Mouse (Mus musculus) limb, embryonic 13.5 days (tissue): ENCODE measurements around the gene Clec2g. TPM values are rescaled to one million over a fixed set of nuclear protein-coding genes. Genes with fewer than 3 reads are reported as not detected.
"Not testable (repeated sequence)": the region's sequence is repeated elsewhere in the genome, so short reads cannot be mapped to it uniquely, and the experiment has no call there.

Experiments
- ATAC-seq: fragments of 200-750 bp; cut with Nextera tagmentation; 2 replicates; pipeline ENCODE4 v1.8.0; 2017; ENCODE audit warnings: low read depth, moderate number of reproducible peaks, moderate TSS enrichment; ENCODE audit not compliant: low FRiP score
- H3K27ac ChIP-seq: fragments of 300-500 bp; sonication (generic); 2 replicates; pipeline ENCODE4 v1.5.1; 2015; ENCODE audit warnings: inconsistent platforms, mild to moderate bottlenecking, moderate library complexity
- H3K27me3 ChIP-seq: fragments of 300-500 bp; sonication (generic); 2 replicates; pipeline ENCODE4 v1.6.1; 2015; ENCODE audit warnings: mild to moderate bottlenecking, inconsistent platforms
- H3K36me3 ChIP-seq: fragments of 300-500 bp; sonication (generic); 2 replicates; pipeline ENCODE4 v1.6.1; 2015; ENCODE audit warnings: inconsistent platforms, mild to moderate bottlenecking, moderate library complexity
- H3K4me1 ChIP-seq: fragments of 300-500 bp; sonication (generic); 2 replicates; pipeline ENCODE4 v1.6.1; 2015; ENCODE audit warnings: inconsistent platforms
- H3K4me2 ChIP-seq: fragments of 300-500 bp; sonication (generic); replicated peaks from 2 replicates; pipeline ENCODE4 v1.6.1; 2015; ENCODE audit warnings: inconsistent platforms, mild to moderate bottlenecking, moderate library complexity
- H3K4me3 ChIP-seq: fragments of 300-500 bp; sonication (generic); 2 replicates; pipeline ENCODE4 v1.5.1; 2015; ENCODE audit warnings: moderate library complexity, mild to moderate bottlenecking, inconsistent platforms
- H3K9ac ChIP-seq: fragments of 300-500 bp; sonication (generic); 2 replicates; pipeline ENCODE4 v1.6.1; 2015; ENCODE audit warnings: mild to moderate bottlenecking, inconsistent platforms
- H3K9me3 ChIP-seq: fragments of 300-500 bp; sonication (generic); 2 replicates; pipeline ENCODE4 v1.6.1; 2016; ENCODE audit warnings: inconsistent platforms
- WGBS: fragments of 180-500 bp; shearing (Covaris S2); methylation state at CpG from one replicate; pipeline ENCODE4 v1.1.7; 2015; 5-methylcytosine and 5-hydroxymethylcytosine counted together
- polyA plus RNA-seq: library from polyadenylated mRNA; unstranded; fragments of >200 nt; fragmentation: Nextera tagmentation; extraction: Ambion mirVana; gene quantifications from 2 replicates; pipeline ENCODE4 v1.2.1, GENCODE M21; 2015

Gene Clec2g
- polyA plus RNA-seq, 1 experiment from 2014 or later = not detected

DNA sequence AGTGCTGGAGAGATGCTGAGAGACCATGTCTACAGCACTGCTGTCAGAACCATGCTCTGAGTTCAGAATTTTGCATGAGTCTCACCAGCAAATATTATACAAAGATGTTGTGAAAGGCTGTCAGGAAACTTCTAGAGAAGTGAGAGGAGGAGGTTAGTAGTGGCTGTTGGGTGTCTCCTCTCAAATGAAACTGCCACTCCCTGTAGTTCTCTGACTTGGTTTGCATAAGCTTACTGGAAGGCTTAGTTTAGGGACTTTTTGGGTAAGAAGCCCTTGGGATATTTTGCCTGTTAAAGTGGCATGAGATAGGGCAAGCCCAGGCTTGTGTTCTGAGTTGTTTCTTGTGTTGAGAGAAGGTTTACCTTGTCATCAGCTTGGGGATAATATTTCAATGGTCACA, 40.7 kb downstream of the Clec2g start:
- H3K4me3 ChIP-seq, ATAC-seq, H3K4me1 ChIP-seq, H3K9me3 ChIP-seq, H3K9ac ChIP-seq, H3K27ac ChIP-seq, H3K4me2 ChIP-seq, H3K27me3 ChIP-seq, H3K36me3 ChIP-seq: not testable (repeated sequence)

DNA sequence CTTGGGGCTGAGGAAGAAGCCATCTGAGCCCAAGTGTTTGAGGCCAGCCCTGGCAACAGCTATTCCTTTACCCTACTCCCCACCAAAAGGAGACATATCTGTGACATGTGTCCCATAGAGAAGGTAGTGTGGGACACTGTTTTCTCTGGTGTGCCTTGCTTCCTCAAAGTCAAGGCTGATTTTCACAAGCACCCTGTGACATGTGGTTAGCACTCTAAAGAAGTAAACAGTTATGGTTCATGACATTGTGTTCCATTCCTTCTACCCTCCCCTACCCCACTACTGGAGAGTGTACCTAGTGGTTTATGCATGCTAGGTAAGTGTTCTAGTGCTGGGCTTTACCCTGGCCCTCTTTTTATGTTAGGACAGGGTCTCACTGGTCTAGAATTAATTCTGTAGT, 42.0 kb downstream of the Clec2g start:
- Histone ChIP-seq H3K36me3 (no peaks in the 10 kb centered on the region), H3K4me3 (no peak overlapping the region), H3K4me1 (no peaks in the 10 kb centered on the region), H3K27ac (no peak overlapping the region), H3K4me2 (no peak overlapping the region), H3K27me3 (no peaks in the 10 kb centered on the region), H3K9me3 (no peaks in the 10 kb centered on the region), H3K9ac (no peak overlapping the region)
- ATAC-seq = no peak

- ATAC-seq, H3K27ac ChIP-seq, H3K36me3 ChIP-seq, H3K9me3 ChIP-seq, H3K9ac ChIP-seq, H3K27me3 ChIP-seq, H3K4me3 ChIP-seq, H3K4me2 ChIP-seq, H3K4me1 ChIP-seq: not testable (repeated sequence)
- WGBS = 81% methylated on average over 4 of the region's 4 CpGs
Observed at GRCm38 (mm10) chr6:128981951-128982541, 47.9 kb downstream of the Clec2g start.

DNA sequence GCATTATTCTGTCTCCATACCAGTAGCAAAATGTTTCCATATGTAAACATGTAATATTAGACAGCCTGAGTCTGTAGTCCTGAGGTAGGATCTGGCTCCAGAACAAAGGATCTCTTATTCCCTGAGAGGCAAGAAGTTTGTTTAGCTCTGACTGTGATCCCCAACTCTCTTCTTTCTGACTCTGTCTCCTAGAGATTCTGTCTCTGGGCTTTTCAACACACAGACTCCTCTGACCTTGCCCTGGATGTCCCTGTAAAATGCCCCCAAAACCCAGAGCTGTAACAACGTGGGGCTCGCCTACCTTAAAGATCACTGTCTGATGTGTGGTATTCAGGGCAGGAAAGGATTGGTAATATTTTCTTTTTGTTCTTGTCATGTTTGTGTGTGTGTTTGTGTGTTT, 58.2 kb downstream of the Clec2g start:
- Histone ChIP-seq H3K27ac (no peak overlapping the region), H3K4me2 (no peak overlapping the region), H3K9me3 (no peaks in the 10 kb centered on the region), H3K4me1 (0 out of 2 replicates have a peak, but pooled peaks cover 6% of the 10 kb centered on the region), H3K9ac (no peak overlapping the region), H3K4me3 (no peak overlapping the region), H3K27me3 (no peaks in the 10 kb centered on the region), H3K36me3 (no peaks in the 10 kb centered on the region)
- 52% methylated on average over 2 of the region's 2 CpGs for WGBS
- ATAC-seq = no peak

- no peaks in the 10 kb centered on the region for H3K9me3 ChIP-seq
- H3K27me3 ChIP-seq = no peaks in the 10 kb centered on the region
- no peak overlapping the region for H3K9ac ChIP-seq
- WGBS = 58% methylated on average over 3 of the region's 3 CpGs
- H3K4me1 ChIP-seq = 0 out of 2 replicates have a peak, but pooled peaks cover 6% of the 10 kb centered on the region
- H3K4me3 ChIP-seq = no peak overlapping the region
- peak overlapping the region; percentile 39; the same call in 1 of the 2 replicates for H3K27ac ChIP-seq
- H3K36me3 ChIP-seq = no peaks in the 10 kb centered on the region
- H3K4me2 ChIP-seq = no peak overlapping the region
- ATAC-seq = no peak
Observed at GRCm38 (mm10) chr6:128992753-128993152, 58.6 kb downstream of the Clec2g start.

- Histone ChIP-seq H3K9me3 (no peaks in the 10 kb centered on the region), H3K4me2 (no peak overlapping the region), H3K27ac (peak overlapping the region; percentile 39; the same call in 1 of the 2 replicates), H3K4me3 (no peak overlapping the region), H3K4me1 (0 out of 2 replicates have a peak, but pooled peaks cover 6% of the 10 kb centered on the region), H3K27me3 (no peaks in the 10 kb centered on the region), H3K36me3 (no peaks in the 10 kb centered on the region), H3K9ac (no peak overlapping the region)
- 84% methylated on average over 2 of the region's 2 CpGs for WGBS
- ATAC-seq = no peak
Observed at GRCm38 (mm10) chr6:128993221-128993620, 59.0 kb downstream of the Clec2g start.

- Histone ChIP-seq H3K27ac (no peak overlapping the region), H3K36me3 (no peaks in the 10 kb centered on the region), H3K9ac (no peak overlapping the region), H3K4me2 (no peak overlapping the region), H3K4me3 (no peak overlapping the region), H3K9me3 (no peaks in the 10 kb centered on the region), H3K4me1 (0 out of 2 replicates have a peak, but pooled peaks cover 6% of the 10 kb centered on the region), H3K27me3 (no peaks in the 10 kb centered on the region)
- WGBS = 70% methylated on average over 4 of the region's 4 CpGs
- ATAC-seq = no peak
Observed at GRCm38 (mm10) chr6:128994336-128994735, 60.2 kb downstream of the Clec2g start.

DNA sequence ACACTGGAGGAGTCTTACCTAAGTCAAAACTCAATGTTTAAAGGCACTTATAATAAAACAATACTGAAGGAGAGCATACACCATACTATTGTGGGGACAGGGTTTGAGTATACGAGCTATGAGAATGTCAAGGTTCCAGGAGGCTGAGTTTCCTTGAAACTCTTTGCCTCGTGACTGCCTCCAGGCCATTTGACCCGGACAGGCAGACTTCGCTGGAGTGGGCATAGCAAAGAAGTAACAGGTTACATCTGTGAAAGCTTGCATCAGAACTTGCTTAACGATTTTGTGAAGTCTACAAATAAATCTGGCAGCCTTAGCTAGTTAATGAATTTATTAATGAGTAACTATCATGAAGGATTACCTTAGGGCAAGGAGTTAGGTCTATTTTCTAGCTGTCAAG, 60.6 kb downstream of the Clec2g start:
- WGBS = 57% methylated on average over 5 of the region's 5 CpGs
- no peaks in the 10 kb centered on the region for H3K36me3 ChIP-seq
- H3K27ac ChIP-seq = no peak overlapping the region
- no peak overlapping the region for H3K9ac ChIP-seq
- no peak for ATAC-seq
- H3K4me2 ChIP-seq = no peak overlapping the region
- no peaks in the 10 kb centered on the region for H3K9me3 ChIP-seq
- H3K4me3 ChIP-seq = no peak overlapping the region
- no peaks in the 10 kb centered on the region for H3K27me3 ChIP-seq
- H3K4me1 ChIP-seq = 0 out of 2 replicates have a peak, but pooled peaks cover 6% of the 10 kb centered on the region

- H3K4me1 ChIP-seq = 0 out of 2 replicates have a peak, but pooled peaks cover 6% of the 10 kb centered on the region
- H3K4me2 ChIP-seq = no peak overlapping the region
- H3K4me3 ChIP-seq = no peak overlapping the region
- no peak for ATAC-seq
- no peak overlapping the region for H3K27ac ChIP-seq
- 86% methylated on average over 7 of the region's 7 CpGs for WGBS
- H3K27me3 ChIP-seq = no peaks in the 10 kb centered on the region
- no peaks in the 10 kb centered on the region for H3K36me3 ChIP-seq
- H3K9me3 ChIP-seq = no peaks in the 10 kb centered on the region
- H3K9ac ChIP-seq = no peak overlapping the region
Observed at GRCm38 (mm10) chr6:128995250-128996053, 61.3 kb downstream of the Clec2g start.

DNA sequence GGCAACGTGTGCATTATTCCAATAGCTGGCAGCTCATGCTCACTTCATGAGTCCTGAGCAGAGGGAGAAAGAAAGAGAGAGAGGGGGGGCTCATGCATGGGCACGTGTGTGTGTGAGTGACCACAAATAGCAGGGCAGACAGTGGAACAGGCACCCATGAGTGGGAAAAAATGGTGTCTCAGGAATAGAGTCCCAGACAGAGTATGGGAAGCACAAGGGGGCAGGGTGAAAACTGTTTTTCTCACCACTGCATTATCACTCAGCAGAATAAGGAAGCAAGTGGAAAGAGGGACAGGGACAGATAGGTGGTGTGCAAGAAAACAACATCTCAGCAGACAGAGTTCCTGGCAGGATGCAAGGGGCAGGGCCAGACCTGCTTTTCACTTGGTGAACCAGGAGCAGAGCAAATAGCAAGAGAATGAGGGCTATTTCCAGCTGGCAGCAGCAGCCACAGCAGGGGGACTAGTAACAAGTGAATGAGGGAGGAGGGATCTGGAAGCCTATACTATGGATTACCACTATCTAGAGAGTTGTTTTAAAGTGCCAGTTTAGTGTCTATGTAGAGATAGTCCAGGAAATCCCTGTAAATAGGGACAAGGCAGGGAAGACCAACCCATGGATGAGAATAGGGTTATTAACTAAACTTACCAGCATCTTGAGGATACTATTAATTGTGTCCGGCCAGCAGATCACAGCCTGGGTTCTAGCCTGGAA, 62.0 kb downstream of the Clec2g start:
- no peak overlapping the region for H3K4me3 ChIP-seq
- 0 out of 2 replicates have a peak, but pooled peaks cover 6% of the 10 kb centered on the region for H3K4me1 ChIP-seq
- H3K27ac ChIP-seq = no peak overlapping the region
- no peaks in the 10 kb centered on the region for H3K27me3 ChIP-seq
- H3K4me2 ChIP-seq = no peak overlapping the region
- no peak for ATAC-seq
- 74% methylated on average over 3 of the region's 3 CpGs for WGBS
- H3K9me3 ChIP-seq = no peaks in the 10 kb centered on the region
- H3K36me3 ChIP-seq = no peaks in the 10 kb centered on the region
- no peak overlapping the region for H3K9ac ChIP-seq

DNA sequence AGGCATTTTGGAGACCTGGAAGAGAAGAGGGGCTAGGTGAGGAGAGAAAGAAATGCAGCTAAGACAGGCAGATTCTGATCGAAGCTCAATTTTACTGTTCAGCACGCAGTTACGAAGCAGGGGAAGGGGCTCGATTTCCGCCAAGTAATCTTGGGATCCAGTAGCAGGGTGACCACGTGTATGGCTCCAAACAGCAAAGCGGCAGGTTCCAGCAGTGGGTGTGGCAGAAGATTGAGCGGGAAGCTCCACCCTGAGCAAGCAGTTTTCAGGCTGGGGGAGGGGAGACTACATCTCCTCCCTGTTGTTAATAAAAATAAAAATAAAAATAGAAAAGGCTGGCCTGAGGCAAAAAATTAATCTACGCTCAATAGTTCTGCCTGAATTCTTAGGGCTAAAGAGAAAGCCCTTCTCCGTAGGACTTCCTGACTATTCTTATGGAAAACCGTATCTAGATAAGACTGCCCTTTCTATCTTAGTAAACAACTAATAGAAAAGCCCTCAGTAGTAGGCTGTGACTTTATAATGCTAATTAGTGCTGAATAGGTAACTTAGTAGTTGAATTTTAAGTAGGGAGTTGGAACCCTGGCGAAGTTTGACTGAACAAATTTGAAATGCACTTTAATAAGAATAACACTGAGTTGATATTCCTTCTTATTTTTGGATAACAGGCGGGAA, 62.7 kb downstream of the Clec2g start:
- no peak overlapping the region for H3K9ac ChIP-seq
- H3K27ac ChIP-seq = no peak overlapping the region
- no peak for ATAC-seq
- H3K4me1 ChIP-seq = 0 out of 2 replicates have a peak, but pooled peaks cover 6% of the 10 kb centered on the region
- H3K4me3 ChIP-seq = no peak overlapping the region
- H3K9me3 ChIP-seq = no peaks in the 10 kb centered on the region
- 78% methylated on average over 13 of the region's 13 CpGs for WGBS
- no peak overlapping the region for H3K4me2 ChIP-seq
- H3K36me3 ChIP-seq = no peaks in the 10 kb centered on the region
- no peaks in the 10 kb centered on the region for H3K27me3 ChIP-seq

DNA sequence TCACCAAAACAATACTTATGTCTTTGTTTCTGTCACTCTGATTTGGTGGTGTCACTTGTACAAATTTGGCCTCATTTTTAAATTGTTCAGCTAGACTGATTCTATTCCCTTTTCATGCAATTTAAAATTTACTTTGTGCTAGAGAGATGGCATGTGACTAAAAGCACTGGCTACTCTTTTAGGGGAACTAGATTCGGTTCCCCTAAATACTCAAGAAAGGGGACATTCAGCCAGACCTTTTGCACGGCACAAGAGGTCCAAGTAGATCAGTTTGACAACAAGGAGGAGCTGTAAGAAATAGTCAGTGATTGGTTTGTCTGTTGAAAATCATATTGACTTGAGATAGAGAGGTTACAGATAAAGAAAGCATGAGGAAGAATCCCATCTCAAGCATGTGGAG, 67.2 kb downstream of the Clec2g start:
- WGBS = 83% methylated on average over 2 of the region's 2 CpGs
- Histone ChIP-seq H3K36me3 (no peaks in the 10 kb centered on the region), H3K9me3 (no peaks in the 10 kb centered on the region), H3K4me1 (no peaks in the 10 kb centered on the region), H3K27ac (no peak overlapping the region), H3K4me3 (no peak overlapping the region), H3K27me3 (no peaks in the 10 kb centered on the region), H3K4me2 (no peak overlapping the region), H3K9ac (no peak overlapping the region)
- no peak for ATAC-seq
